ENCODE assay signal across 16 mouse cellular contexts in genomic region chr9:99480764-99481163, GRCm38 (mm10). TPM values are rescaled to one million over a fixed set of nuclear protein-coding genes. Genes with fewer than 3 reads are reported as not detected.
DNase-seq lines count a peak whose midpoint lies in the region; ATAC-seq lines count a peak whose summit lies in the region.
"Had no signal": no experiment of that assay in that cellular context is flagged by ENCODE, and none has a peak within 500 bp of the region (broad histone marks: within the 10 kb centered on the region; RNA-seq: fewer than 3 reads in every experiment).

No protein-coding gene starts in this region.

- no peaks in the 10 kb centered on the region for H3K9me3 ChIP-seq in hindbrain, embryonic 12.5 days (replicated peaks)
- no peaks in the 10 kb centered on the region for H3K9me3 ChIP-seq in hindbrain, embryonic 10.5 days
- H3K9me3 ChIP-seq: embryonic facial prominence, embryonic 12.5 days; liver, embryonic 12.5 days had no signal

- no peaks in the 10 kb centered on the region for H3K4me1 ChIP-seq in hindbrain, embryonic 12.5 days
- no peaks in the 10 kb centered on the region for H3K4me1 ChIP-seq in hindbrain, embryonic 10.5 days (replicated peaks)
- H3K4me1 ChIP-seq: embryonic facial prominence, embryonic 12.5 days had no signal

- no peak for DNase-seq in hindbrain, embryonic 10.5 days (ENCODE audit: low spot score)
- DNase-seq in NIH3T3 (ENCODE audit: low read depth) = peak; percentile 14
- peak; percentile 93 for DNase-seq in brain, adult 2 months (ENCODE audit: low read depth, low spot score)
- DNase-seq in cerebellum, postnatal 14 days = peak; percentile 80 to 85
- no peak for DNase-seq in thymus, adult 18-20 months
- DNase-seq in gastrocnemius, postnatal 25 days = no peak
- DNase-seq: kidney, postnatal 25 days; lung, postnatal 4 days; thymus, adult 2 months had no signal

- peaks cover 63% of the 10 kb centered on the region for H3K36me3 ChIP-seq in hindbrain, embryonic 12.5 days
- peaks cover 75% of the 10 kb centered on the region for H3K36me3 ChIP-seq in hindbrain, embryonic 10.5 days

- H3K27me3 ChIP-seq in hindbrain, embryonic 12.5 days = no peaks in the 10 kb centered on the region
- no peaks in the 10 kb centered on the region for H3K27me3 ChIP-seq in hindbrain, embryonic 10.5 days (ENCODE audit: insufficient read depth, poor library complexity, severe bottlenecking)
- H3K27me3 ChIP-seq: CH12.LX; embryonic facial prominence, embryonic 12.5 days; liver, embryonic 12.5 days had no signal

- 0 out of 2 replicates have a peak overlapping the region, but pooled peaks have one; percentile 27 for H3K9ac ChIP-seq in hindbrain, embryonic 12.5 days
- H3K9ac ChIP-seq: embryonic facial prominence, embryonic 12.5 days; liver, embryonic 12.5 days had no signal

- no peak overlapping the region for H3K4me2 ChIP-seq in hindbrain, embryonic 12.5 days (replicated peaks)
- H3K4me2 ChIP-seq: embryonic facial prominence, embryonic 12.5 days; heart, embryonic 11.5 days; liver, embryonic 12.5 days had no signal

- H3K4me3 ChIP-seq in hindbrain, embryonic 12.5 days = no peak overlapping the region
- no peak overlapping the region for H3K4me3 ChIP-seq in hindbrain, embryonic 10.5 days
- H3K4me3 ChIP-seq: embryonic facial prominence, embryonic 12.5 days; liver, embryonic 12.5 days had no signal

- WGBS in hindbrain, embryonic 12.5 days = 97% methylated on average over 4 of the region's 4 CpGs
- WGBS in hindbrain, embryonic 10.5 days = 95% methylated on average over 4 of the region's 4 CpGs

- no peak for ATAC-seq in hindbrain, embryonic 12.5 days (ENCODE audit: low FRiP score)
- ATAC-seq in megakaryocyte-erythroid progenitor cell, adult 5-6 weeks (replicated peaks; ENCODE audit: low FRiP score, low TSS enrichment, poor library complexity, severe bottlenecking) = no peak
- ATAC-seq: liver, embryonic 12.5 days had no signal

- no peak overlapping the region for H3K27ac ChIP-seq in hindbrain, embryonic 12.5 days
- no peak overlapping the region for H3K27ac ChIP-seq in hindbrain, embryonic 10.5 days
- H3K27ac ChIP-seq: embryonic facial prominence, embryonic 12.5 days; liver, embryonic 12.5 days had no signal

RNA-seq across cellular contexts. Expression of gene Nme9, which starts 29.5 kb away (rescaled TPM):
- 0.83 and 1.4 TPM in 2 replicates for polyA plus RNA-seq in hindbrain, embryonic 12.5 days (2016; fragmentation: Nextera tagmentation; extraction: Ambion mirVana)
- 1.3 TPM in 1 of 2 replicates, not detected in the other for polyA plus RNA-seq in hindbrain, embryonic 10.5 days (2016; fragmentation: Nextera tagmentation; extraction: Ambion mirVana)
- 0.48 TPM in 1 of 2 replicates, not detected in the other for total RNA-seq in megakaryocyte-erythroid progenitor cell, adult 5-6 weeks (2014; fragmentation: Nextera tagmentation)
- total RNA-seq in megakaryocyte-erythroid progenitor cell, adult 5-6 weeks (2017) = not detected in 2 replicates
- total RNA-seq in gastrocnemius, postnatal 25 days (2021) = not detected
- total RNA-seq: CH12.LX; monocyte, adult 5-6 weeks had no signal
- polyA plus RNA-seq: embryonic facial prominence, embryonic 12.5 days; liver, embryonic 12.5 days had no signal

RNA-seq across cellular contexts. Expression of gene Mras, which starts 43.6 kb away (rescaled TPM):
- 28.1 and 36.2 TPM in 2 replicates for polyA plus RNA-seq in hindbrain, embryonic 12.5 days (2016; fragmentation: Nextera tagmentation; extraction: Ambion mirVana)
- polyA plus RNA-seq in hindbrain, embryonic 10.5 days (2016; fragmentation: Nextera tagmentation; extraction: Ambion mirVana) = 10.9 and 16.0 TPM in 2 replicates
- total RNA-seq in megakaryocyte-erythroid progenitor cell, adult 5-6 weeks (2014; fragmentation: Nextera tagmentation) = not detected in 2 replicates
- total RNA-seq in megakaryocyte-erythroid progenitor cell, adult 5-6 weeks (2017) = not detected in 2 replicates
- 1 to 10 TPM; 4.1 to 6.8 TPM for total RNA-seq in gastrocnemius, postnatal 25 days (2021)
- total RNA-seq: monocyte, adult 5-6 weeks had no signal

Comparison
In these comparisons a context has a peak if more than half of its experiments do, and no peak if none do; other contexts are left out.
1. DNase-seq: peak in NIH3T3 (single experiment), brain, adult 2 months (single experiment) and cerebellum, postnatal 14 days (2 of 2); none in hindbrain, embryonic 10.5 days (single experiment), thymus, adult 18-20 months (0 of 2) and gastrocnemius, postnatal 25 days (single experiment).
2. RNA of gene Mras, which starts 43.6 kb away (total RNA-seq): 4.1 to 6.8 TPM in gastrocnemius, postnatal 25 days; not detected in megakaryocyte-erythroid progenitor cell, adult 5-6 weeks; every median in the first group is over 4 times any median in the second.